Mouse (Mus musculus) lung, postnatal 0 days (tissue): ENCODE measurements around the gene Fars2.

Source experiments
- CTCF ChIP-seq: IDR thresholded peaks from 2 replicates; pipeline ENCODE4 v1.5.1; 2016; ENCODE audit warnings: antibody characterized with exemption, mild to moderate bottlenecking
- EP300 ChIP-seq: IDR thresholded peaks from 2 replicates; pipeline ENCODE4 v1.6.1; 2016; ENCODE audit warnings: antibody characterized with exemption, mild to moderate bottlenecking, control low read depth

GRCm38 (mm10) chr13:36683581-36683980 is 566.4 kb downstream of the Fars2 start:
- no peak for TF ChIP-seq CTCF
- no peak for TF ChIP-seq EP300
